Mouse (Mus musculus) mesoderm, embryonic 11.5 days (tissue): ENCODE results near the gene Hoxb9.

Source experiments
- DNase-seq: peaks from one replicate; pipeline ENCODE4 v3.0.0-alpha.2; 2012; ENCODE audit warnings: low read depth, low spot score

Gene Hoxb9

GRCm38 (mm10) chr11:96270996-96271540 is at the start of gene Hoxb9:
Gene Hoxb9, plus strand, starts transcription at chr11:96271457.
- peak; percentile 96 for DNase-seq

DNA sequence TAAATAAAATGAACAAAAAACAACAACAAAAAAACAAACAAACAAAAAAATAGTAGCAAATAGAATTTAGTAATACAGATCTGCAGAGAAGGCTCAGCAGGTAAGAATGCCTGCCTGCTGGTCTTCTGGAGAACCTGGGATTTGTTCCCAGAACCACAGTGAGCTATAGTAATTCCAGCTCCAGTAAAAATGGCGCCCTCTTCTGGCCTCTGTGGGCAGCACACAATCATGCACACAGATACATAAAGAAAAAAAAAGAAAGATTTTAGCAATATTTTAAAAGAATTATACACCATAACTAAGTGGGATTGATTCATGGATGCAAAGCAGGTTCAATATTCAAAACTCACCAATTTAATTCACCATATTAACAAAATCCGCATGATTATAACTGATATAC is 47.4 kb upstream of the Hoxb9 start:
- no peak for DNase-seq

GRCm38 (mm10) chr11:96227676-96228075 is 43.6 kb upstream of the Hoxb9 start:
- no peak for DNase-seq

DNA sequence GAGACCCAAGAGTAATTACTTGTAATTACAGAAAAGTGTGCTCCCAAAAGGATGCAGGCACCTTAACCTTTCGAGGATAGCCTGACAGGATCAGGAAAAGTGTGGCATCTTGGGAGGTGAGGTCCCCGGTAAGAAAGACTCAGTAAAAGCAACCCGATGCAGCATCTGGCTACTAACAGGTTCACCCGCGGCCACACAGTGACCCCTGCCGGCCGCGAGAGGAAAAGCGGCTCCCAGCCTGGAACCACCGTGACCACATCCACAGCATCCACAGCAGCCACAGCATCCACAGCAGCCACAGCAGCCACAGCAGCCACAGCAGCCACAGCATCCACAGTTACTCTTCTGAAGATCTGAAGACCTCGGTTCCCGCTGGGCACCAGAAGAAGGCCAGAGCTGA is 36.4 kb upstream of the Hoxb9 start:
- DNase-seq, result peak; percentile 68

DNA sequence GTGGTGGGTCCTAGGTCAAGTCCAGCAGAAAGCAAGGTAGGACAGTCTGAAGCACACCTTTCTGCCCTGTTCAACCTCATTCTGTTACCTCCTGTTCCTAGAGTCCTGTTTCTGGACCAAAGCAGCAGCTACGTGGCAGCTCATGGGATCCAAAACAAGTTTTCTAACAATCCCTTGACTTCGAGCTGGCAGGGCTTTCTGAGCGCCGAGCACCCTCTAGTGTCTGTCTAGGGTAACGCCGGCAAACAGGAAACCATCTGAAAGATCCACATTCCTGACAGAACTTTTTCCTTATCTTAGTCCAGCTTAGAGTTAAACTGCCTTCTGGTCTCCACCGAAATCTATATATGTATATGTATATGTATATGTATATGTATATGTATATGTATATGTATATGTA is 31.0 kb upstream of the Hoxb9 start:
- peak; percentile 73 for DNase-seq

DNA sequence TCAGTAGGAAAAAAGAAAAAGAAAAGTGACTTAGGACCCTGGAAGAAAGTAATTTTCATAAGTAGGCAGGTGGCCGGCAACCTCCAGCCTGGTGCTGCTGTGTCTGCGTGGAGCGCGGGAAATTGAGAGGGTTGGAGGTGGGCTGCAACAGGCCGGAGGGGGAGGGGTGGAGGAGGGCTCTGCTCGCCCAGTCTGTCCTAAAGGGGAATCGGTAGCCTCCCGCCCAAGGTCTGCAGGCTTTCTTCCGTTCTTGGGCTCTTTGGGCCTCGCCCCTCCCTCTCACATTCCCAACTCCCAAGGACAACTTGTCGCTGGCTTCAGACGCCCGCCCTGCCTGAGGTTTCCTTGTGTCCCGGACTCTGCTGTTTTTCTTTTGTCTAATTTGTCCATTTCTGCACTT is 20.4 kb upstream of the Hoxb9 start:
- DNase-seq, result peak; percentile 74

GRCm38 (mm10) chr11:96251480-96252031 is 19.7 kb upstream of the Hoxb9 start:
- DNase-seq, result no peak

GRCm38 (mm10) chr11:96252541-96253120 is 18.6 kb upstream of the Hoxb9 start:
- no peak for DNase-seq

DNA sequence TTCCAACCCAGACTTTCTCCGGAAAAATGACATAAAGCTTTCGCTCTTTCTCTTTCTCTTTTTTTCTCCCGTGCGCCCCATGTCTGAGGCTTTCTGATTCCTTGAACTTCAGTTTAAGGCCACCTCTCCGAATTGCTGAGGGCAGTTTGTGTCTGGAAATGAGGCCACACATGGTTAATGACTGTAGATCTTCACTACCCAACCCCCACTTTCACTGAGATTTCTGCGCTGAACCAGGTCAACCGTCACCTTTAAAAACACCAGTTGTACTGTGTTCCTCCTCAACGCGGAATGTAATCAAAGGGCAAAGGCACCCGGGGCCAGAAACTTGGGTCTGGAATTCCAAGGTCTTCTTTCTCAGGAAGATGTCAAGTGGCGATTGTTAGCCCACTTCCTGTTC is 17.0 kb upstream of the Hoxb9 start:
- DNase-seq, result no peak

GRCm38 (mm10) chr11:96255111-96255995 is 15.9 kb upstream of the Hoxb9 start:
- DNase-seq, result no peak

DNA sequence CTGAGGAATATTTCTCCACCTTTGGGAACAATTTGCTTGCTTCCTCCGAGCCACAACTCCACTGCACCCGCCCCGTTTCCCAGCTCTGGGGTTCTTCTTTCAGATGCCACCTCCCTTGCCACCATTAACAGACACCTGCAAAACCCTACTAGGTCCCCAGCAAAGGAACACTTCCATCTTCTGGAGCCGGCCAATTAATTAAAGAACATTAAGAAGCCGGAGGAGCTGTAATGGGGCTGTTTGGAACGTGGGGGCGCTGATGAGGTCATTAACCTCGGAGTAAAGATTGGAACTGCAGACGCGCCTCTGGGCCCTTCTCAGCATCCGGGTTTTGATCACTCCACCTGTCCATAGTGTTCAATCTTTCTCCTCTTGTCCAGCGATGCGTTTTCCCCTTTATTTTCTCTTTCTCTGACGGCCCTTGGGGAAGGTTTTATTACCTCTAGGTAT is 15.2 kb upstream of the Hoxb9 start:
- DNase-seq, result no peak

- no peak for DNase-seq
These were observed 14.1 kb upstream of the Hoxb9 start for GRCm38 (mm10) chr11:96257141-96257540.

DNA sequence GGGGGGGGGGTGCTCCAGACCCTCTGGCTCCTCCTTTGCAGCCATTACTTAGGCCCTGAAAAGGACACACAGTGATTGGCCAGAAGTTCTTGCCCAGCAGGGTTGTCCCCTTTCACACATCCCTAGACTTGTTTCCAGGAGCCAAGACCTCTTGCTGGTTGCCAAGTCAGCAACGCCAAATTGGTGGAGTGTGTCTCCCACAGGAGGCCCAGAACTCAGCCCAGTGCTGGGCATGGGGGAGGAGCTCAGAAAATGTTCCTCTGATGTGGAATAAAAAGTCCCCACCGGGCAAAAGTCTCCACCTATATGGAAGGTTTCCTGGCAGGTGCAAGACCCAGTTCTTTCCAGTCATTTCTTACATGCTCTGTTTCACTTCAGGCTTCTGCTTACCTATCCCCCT is 12.2 kb upstream of the Hoxb9 start:
- DNase-seq, result peak; percentile 4

DNA sequence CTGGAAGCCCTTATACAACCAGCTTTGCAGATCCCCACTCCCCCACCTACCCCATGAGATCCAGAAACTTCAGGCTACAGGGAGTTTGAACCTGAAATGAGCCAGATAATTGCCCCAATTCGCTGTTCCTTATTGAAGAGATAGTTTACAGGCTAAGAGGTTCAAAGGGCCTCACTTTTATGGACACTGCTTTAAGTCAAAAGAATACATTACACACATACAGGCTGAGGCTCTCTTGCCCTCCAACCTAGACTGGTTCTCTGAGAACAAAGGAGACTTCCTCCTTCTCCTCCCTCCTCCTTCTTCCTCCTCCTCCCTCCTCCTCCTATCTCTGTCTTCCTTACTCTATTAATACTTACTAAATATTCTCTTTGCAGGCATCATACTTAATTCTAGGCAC is 11.7 kb upstream of the Hoxb9 start:
- peak; percentile 15 for DNase-seq

DNA sequence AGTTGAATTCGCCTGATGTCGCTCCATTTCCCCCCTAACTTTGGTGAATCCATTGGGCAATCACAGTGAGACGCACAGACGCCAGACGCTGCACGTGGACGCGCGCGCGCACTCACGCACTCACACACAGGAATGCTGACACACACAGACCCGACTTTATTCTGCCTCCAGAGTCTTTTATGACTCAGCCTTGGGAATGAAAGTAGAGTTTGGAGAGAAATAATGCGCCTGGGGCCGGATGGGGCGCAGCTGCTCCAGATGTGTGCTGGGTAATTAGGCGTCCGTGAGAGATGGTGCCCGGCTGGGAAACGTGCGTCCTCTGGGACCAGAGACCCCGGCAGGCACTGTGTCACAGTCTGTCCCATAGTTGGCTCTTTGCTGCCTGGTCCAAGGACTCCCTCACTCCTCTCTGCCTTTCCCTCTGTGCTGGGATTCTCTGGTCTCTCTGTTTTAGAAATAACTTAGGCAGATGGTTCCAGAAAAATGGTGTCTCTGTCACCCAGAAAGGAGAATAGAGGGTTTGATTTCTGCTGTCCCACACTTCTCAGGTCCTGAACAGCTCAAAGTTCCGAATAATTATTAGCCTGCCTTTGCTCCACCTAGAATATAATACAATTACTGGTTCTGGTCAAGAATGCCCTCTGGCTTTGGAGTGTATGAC is 10.8 kb upstream of the Hoxb9 start:
- DNase-seq, result peak; percentile 75

GRCm38 (mm10) chr11:96261323-96261890 is 9.8 kb upstream of the Hoxb9 start:
- peak; percentile 92 for DNase-seq

DNA sequence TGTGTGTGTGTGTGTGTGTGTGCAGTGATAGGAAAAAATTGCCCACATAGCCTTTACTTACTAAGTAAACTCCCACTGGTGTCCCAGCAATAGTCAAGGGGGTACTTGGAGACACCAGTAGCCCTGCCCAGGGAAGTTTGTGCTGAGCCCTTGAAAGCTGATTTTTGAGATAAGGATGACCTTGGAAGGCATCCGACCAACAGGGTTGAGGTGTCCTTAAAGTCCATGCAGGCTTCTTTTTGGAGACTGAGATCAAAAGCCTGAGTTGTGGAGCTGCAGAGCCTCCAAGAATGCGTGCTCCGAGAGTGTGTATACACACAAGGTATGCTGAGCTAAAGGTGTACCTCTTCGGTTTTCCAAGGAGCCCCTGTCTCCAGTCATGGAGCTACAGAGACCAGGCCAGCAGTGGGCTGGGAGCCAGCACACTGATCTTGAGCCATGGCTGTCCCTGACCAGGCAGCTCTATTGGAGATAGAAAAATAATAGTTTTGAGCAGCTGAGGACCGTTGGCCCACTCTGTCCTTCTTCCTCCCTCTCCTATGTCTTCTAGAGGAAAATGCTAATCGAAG is 8.9 kb upstream of the Hoxb9 start:
- DNase-seq, result no peak

DNA sequence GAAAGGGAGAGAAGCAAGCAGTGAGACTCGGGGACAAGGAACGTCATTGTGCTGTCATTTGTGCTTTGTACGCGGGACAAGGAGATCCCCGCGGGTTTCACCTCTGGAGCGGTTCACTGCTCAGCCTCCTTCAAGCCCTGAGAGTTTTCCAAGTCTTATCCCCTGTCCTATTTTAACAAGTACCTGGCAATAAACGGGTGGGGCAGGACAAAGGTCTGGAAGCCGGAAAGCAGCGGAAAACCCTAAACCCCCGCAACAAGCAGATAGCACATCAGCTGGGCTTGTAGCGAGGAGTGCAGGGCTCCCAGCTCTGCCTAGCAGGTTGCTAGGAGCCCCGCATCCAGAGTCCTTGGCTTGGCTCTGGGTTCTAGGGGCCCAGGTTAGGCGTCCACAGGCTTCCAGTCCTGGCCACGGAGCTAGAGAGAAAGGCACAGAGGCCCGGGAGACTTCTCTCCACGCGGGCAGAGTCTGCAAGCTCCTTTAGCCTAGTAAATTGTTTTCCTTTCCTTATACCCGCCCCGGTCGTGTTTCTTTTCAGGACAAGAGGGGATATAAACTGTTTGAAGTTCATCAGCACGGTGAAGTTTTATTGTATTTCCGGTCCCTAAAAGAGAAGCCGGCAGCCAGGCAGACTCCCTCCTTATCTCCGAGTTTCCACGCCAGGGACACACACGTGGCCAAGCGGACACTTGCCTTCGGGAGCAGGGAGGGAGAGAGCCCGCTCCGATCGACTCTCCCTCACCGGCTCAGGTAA is 7.4 kb upstream of the Hoxb9 start:
- peak; percentile 16 for DNase-seq

- peak; percentile 36 for DNase-seq
These were observed 6.8 kb upstream of the Hoxb9 start for GRCm38 (mm10) chr11:96264390-96265020.

- DNase-seq, result peak; percentile 26
These were observed 5.3 kb upstream of the Hoxb9 start for GRCm38 (mm10) chr11:96265954-96266353.
